Mouse (Mus musculus): Measurements from ENCODE around the gene Tpsb2. TPM values are rescaled to one million over a fixed set of nuclear protein-coding genes. Genes with fewer than 3 reads are reported as not detected.
A peak's percentile ranks its signal among the peaks of the same experiment; 100 is the strongest.

Gene Tpsb2
- polyA plus RNA-seq (2014; fragmentation: Nextera tagmentation; extraction: Ambion mirVana), result 0.25 TPM in 1 of 2 replicates, not detected in the other

DNA sequence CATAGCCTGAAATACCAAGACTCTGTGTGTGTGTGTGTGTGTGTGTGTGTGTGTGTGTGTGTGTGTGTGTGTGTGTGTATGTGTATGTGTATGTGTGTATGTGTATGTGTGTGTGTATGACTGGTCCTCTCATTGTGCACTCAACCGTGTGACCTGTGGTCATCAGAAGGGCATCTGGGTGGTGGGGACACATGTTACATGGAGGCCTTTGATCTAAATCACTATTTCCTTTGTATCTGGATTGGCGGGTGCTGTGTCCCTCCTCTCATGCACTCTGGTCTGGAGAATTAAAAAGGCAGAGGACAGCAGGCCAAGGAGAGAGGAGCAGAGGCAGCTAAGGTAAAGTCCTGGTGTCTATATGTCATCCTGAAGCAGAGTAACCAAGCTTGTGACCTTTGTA is at the start of gene Tpsb2:
Tpsb2 (plus strand) TSS at position 301 of the 400 bp plus-strand sequence.
- 61% methylated on average over 2 of the region's 2 CpGs for WGBS
- Histone ChIP-seq H3K9ac (ENCODE audit: low read length) (no peak within 1 kb of the TSS), H3K4me1 (ENCODE audit: control insufficient read depth, insufficient read depth, low read length) (no peaks in the 10 kb centered on the region), H3K36me3 (ENCODE audit: control insufficient read depth, insufficient read depth, low read length) (no peaks in the 10 kb centered on the region), H3K27ac (ENCODE audit: low read depth, low read length) (no peak within 1 kb of the TSS), H3K9me3 (replicated peaks; ENCODE audit: control insufficient read depth, low read length) (no peaks in the 10 kb centered on the region), H3K4me2 (ENCODE audit: low read length) (no peak within 1 kb of the TSS), H3K4me3 (ENCODE audit: low read depth, low read length) (no peak within 1 kb of the TSS), H3K27me3 (replicated peaks; ENCODE audit: control insufficient read depth, insufficient read depth, low read length) (no peaks in the 10 kb centered on the region)
- ATAC-seq (no peak), DNase-seq (ENCODE audit: low spot score) (no peak)

DNA sequence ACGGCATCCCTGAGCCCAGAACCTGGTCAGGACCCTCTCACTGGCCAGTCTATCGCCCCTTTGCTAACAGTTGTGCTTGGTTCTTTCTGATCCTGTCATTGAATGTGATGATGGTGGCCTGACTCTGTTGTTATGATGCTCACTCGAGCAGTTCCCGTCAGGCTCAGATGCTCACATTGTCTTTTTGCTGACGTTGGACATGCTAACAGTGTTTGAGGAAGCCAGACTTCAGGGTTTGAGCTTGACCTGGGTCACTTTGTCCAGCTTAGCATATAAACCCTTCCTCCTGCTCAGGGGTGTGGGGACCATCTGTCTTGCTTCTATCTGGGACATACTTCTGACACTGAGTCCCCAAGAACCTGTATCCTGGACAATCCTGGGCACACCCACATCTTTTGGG is 47.8 kb upstream of the Tpsb2 start, which contains the start of gene Prss29:
Prss29 (plus strand) TSS at position 301 of the 400 bp plus-strand sequence.
- no peak within 1 kb of the TSS for H3K27ac ChIP-seq (ENCODE audit: low read depth, low read length)
- 77% methylated on average over 5 of the region's 5 CpGs for WGBS
- no peaks in the 10 kb centered on the region for H3K4me1 ChIP-seq (ENCODE audit: control insufficient read depth, insufficient read depth, low read length)
- H3K27me3 ChIP-seq (replicated peaks; ENCODE audit: control insufficient read depth, insufficient read depth, low read length), result no peaks in the 10 kb centered on the region
- H3K4me3 ChIP-seq (ENCODE audit: low read depth, low read length), result no peak within 1 kb of the TSS
- H3K36me3 ChIP-seq (ENCODE audit: control insufficient read depth, insufficient read depth, low read length), result no peaks in the 10 kb centered on the region
- H3K4me2 ChIP-seq (ENCODE audit: low read length), result no peak within 1 kb of the TSS
- H3K9me3 ChIP-seq (replicated peaks; ENCODE audit: control insufficient read depth, low read length), result no peaks in the 10 kb centered on the region
- DNase-seq (ENCODE audit: low spot score), result no peak
- no peak for ATAC-seq
- no peak within 1 kb of the TSS for H3K9ac ChIP-seq (ENCODE audit: low read length)

DNA sequence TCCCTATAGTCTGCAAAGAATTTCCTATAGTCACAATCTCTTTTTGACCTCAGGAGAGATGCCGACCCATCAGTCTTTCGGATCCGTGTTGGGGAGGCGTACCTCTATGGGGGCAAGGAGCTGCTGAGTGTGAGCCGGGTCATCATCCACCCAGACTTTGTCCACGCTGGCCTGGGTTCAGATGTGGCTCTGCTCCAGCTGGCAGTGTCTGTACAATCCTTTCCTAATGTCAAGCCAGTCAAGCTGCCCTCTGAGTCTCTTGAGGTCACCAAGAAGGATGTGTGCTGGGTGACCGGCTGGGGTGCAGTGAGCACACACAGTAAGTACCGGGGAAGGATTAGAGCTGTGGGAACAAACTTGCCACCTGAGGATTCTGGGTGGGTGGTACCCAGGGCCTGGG is 45.3 kb upstream of the Tpsb2 start:
- no peak for ATAC-seq
- Histone ChIP-seq H3K4me2 (ENCODE audit: low read length) (no peak overlapping the region), H3K36me3 (ENCODE audit: control insufficient read depth, insufficient read depth, low read length) (no peaks in the 10 kb centered on the region), H3K27me3 (replicated peaks; ENCODE audit: control insufficient read depth, insufficient read depth, low read length) (no peaks in the 10 kb centered on the region), H3K27ac (ENCODE audit: low read depth, low read length) (no peak overlapping the region), H3K4me3 (ENCODE audit: low read depth, low read length) (no peak overlapping the region), H3K4me1 (ENCODE audit: control insufficient read depth, insufficient read depth, low read length) (no peaks in the 10 kb centered on the region), H3K9ac (ENCODE audit: low read length) (no peak overlapping the region), H3K9me3 (replicated peaks; ENCODE audit: control insufficient read depth, low read length) (no peaks in the 10 kb centered on the region)
- WGBS, result 92% methylated on average over 8 of the region's 8 CpGs
- DNase-seq (ENCODE audit: low spot score), result no peak

DNA sequence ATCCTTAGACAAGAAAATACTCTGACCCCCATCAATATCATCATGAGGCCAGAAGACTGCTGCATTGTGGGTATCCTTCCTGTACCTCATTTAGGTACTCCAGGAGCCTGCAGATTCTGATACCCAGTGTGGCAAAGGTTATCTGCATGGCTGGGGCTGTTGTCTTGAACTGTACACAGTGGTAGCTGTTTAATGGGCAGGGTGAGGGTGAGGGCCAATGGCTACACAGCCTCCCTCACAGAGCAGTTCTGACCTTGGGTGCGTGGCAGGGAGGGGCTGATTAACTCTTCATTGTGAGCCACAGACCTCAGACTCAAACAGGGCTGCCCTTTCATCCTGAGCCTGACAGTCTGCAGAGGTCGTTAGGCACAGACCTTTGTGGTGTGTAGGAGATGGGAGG is 43.2 kb upstream of the Tpsb2 start:
- no peak overlapping the region for H3K27ac ChIP-seq (ENCODE audit: low read depth, low read length)
- H3K9me3 ChIP-seq (replicated peaks; ENCODE audit: control insufficient read depth, low read length), result no peaks in the 10 kb centered on the region
- no peak overlapping the region for H3K4me3 ChIP-seq (ENCODE audit: low read depth, low read length)
- H3K27me3 ChIP-seq (replicated peaks; ENCODE audit: control insufficient read depth, insufficient read depth, low read length), result no peaks in the 10 kb centered on the region
- 20% methylated on average over 2 of the region's 2 CpGs for WGBS
- DNase-seq (ENCODE audit: low spot score), result no peak
- H3K9ac ChIP-seq (ENCODE audit: low read length), result no peak overlapping the region
- ATAC-seq, result no peak
- no peak overlapping the region for H3K4me2 ChIP-seq (ENCODE audit: low read length)
- no peaks in the 10 kb centered on the region for H3K36me3 ChIP-seq (ENCODE audit: control insufficient read depth, insufficient read depth, low read length)
- no peaks in the 10 kb centered on the region for H3K4me1 ChIP-seq (ENCODE audit: control insufficient read depth, insufficient read depth, low read length)

DNA sequence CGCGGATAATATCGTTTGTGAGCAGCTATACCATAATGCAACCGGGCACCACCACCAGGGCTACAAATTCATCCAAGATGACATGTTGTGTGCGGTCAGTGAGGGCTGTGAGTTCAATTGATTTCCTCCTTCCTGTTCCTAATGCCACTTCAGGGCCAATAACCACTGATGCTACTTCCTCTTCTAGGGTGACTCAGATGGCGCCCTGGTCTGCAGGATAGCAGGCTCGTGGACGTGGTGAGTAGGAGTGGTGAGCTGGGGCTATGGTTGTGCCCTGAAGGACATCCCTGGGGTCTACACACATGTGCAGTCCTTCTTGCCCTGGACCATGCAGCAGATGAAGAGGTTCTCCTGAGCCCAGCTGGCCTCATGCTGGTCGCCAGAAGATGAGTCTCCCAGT is 33.8 kb upstream of the Tpsb2 start:
- 79% methylated on average over 9 of the region's 9 CpGs for WGBS
- H3K4me2 ChIP-seq (ENCODE audit: low read length), result no peak overlapping the region
- no peak overlapping the region for H3K9ac ChIP-seq (ENCODE audit: low read length)
- H3K4me1 ChIP-seq (ENCODE audit: control insufficient read depth, insufficient read depth, low read length), result no peaks in the 10 kb centered on the region
- H3K9me3 ChIP-seq (replicated peaks; ENCODE audit: control insufficient read depth, low read length), result no peaks in the 10 kb centered on the region
- ATAC-seq (no peak), DNase-seq (ENCODE audit: low spot score) (no peak)
- no peak overlapping the region for H3K4me3 ChIP-seq (ENCODE audit: low read depth, low read length)
- H3K36me3 ChIP-seq (ENCODE audit: control insufficient read depth, insufficient read depth, low read length), result no peaks in the 10 kb centered on the region
- no peaks in the 10 kb centered on the region; the same call in 1 of the 2 replicates for H3K27me3 ChIP-seq (replicated peaks; ENCODE audit: control insufficient read depth, insufficient read depth, low read length)
- no peak overlapping the region for H3K27ac ChIP-seq (ENCODE audit: low read depth, low read length)

DNA sequence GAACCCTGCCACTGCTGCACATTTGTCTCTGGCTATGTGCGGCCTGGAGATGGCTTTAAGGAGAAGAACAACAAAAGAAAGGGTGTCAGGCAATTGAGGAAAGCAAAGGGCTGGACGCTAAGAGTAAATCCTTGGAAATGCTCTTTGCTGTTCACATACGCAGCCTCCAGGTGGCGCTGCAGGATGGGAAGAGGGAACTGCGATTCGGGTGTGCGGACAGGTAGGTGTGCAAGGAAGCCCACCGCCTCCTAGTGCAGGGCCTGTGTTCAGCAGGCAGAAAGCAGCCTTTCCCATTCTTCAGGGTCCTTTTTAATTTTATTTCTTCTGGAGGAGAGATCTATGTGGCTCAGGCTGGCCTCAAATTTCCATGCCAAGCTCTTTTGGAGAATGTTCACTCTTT is 32.2 kb upstream of the Tpsb2 start:
- Histone ChIP-seq H3K9ac (ENCODE audit: low read length) (no peak overlapping the region), H3K9me3 (replicated peaks; ENCODE audit: control insufficient read depth, low read length) (no peaks in the 10 kb centered on the region), H3K27me3 (replicated peaks; ENCODE audit: control insufficient read depth, insufficient read depth, low read length) (no peaks in the 10 kb centered on the region; the same call in 1 of the 2 replicates), H3K4me3 (ENCODE audit: low read depth, low read length) (no peak overlapping the region), H3K36me3 (ENCODE audit: control insufficient read depth, insufficient read depth, low read length) (no peaks in the 10 kb centered on the region), H3K4me1 (ENCODE audit: control insufficient read depth, insufficient read depth, low read length) (no peaks in the 10 kb centered on the region), H3K27ac (ENCODE audit: low read depth, low read length) (no peak overlapping the region), H3K4me2 (ENCODE audit: low read length) (no peak overlapping the region)
- DNase-seq (ENCODE audit: low spot score), result peak; percentile 80
- under 1% methylated on average over 8 of the region's 8 CpGs for WGBS
- ATAC-seq, result no peak

DNA sequence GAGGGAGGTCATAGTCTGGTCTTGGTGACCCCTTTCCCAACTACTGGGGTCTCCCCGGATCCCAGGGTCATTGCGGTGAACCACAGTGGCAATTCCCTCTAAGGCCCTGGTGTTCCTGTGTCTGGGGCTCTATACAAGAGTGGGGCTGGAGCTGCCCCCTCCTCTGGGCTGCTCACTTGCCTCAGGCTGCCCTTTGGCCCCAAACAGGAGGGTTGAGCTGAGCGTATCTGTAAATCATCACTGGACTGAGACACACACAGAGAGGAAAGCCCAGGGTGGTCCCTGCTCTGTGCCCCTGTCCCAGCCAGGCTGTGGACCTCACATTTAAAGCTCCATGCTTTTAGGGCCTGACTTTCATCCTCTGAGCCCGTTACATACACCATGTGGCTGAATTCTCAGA is 27.9 kb upstream of the Tpsb2 start:
- H3K36me3 ChIP-seq (ENCODE audit: control insufficient read depth, insufficient read depth, low read length), result no peaks in the 10 kb centered on the region
- ATAC-seq (no peak), DNase-seq (ENCODE audit: low spot score) (no peak)
- no peaks in the 10 kb centered on the region; the same call in 1 of the 2 replicates for H3K27me3 ChIP-seq (replicated peaks; ENCODE audit: control insufficient read depth, insufficient read depth, low read length)
- H3K9me3 ChIP-seq (replicated peaks; ENCODE audit: control insufficient read depth, low read length), result no peaks in the 10 kb centered on the region
- no peak overlapping the region for H3K4me2 ChIP-seq (ENCODE audit: low read length)
- no peak overlapping the region for H3K4me3 ChIP-seq (ENCODE audit: low read depth, low read length)
- no peaks in the 10 kb centered on the region for H3K4me1 ChIP-seq (ENCODE audit: control insufficient read depth, insufficient read depth, low read length)
- WGBS, result 83% methylated on average over 4 of the region's 4 CpGs
- no peak overlapping the region for H3K9ac ChIP-seq (ENCODE audit: low read length)
- H3K27ac ChIP-seq (ENCODE audit: low read depth, low read length), result no peak overlapping the region

DNA sequence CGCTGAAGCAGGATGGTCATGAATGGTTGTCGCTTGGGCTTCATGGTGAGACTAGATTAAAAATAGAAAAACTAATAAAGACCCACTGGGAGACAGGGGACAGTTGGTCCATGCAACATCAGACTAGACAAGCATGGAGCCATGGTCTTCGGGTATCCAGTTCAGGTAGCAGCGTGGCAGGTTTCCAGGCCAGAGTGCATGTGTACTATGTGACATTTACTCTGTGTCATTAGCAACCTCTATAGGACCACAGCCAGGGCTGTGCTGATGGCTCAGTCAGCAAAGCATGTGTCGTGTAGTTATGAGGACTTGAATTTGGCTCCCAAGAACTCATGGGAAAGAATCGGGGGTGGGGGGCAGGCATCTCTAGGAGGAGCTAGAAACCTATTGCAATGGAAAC is 26.1 kb upstream of the Tpsb2 start:
- ATAC-seq, result no peak
- Histone ChIP-seq H3K9me3 (replicated peaks; ENCODE audit: control insufficient read depth, low read length) (no peaks in the 10 kb centered on the region), H3K4me2 (ENCODE audit: low read length) (no peak overlapping the region), H3K27me3 (replicated peaks; ENCODE audit: control insufficient read depth, insufficient read depth, low read length) (no peaks in the 10 kb centered on the region), H3K27ac (ENCODE audit: low read depth, low read length) (no peak overlapping the region), H3K9ac (ENCODE audit: low read length) (no peak overlapping the region), H3K36me3 (ENCODE audit: control insufficient read depth, insufficient read depth, low read length) (no peaks in the 10 kb centered on the region), H3K4me1 (ENCODE audit: control insufficient read depth, insufficient read depth, low read length) (no peaks in the 10 kb centered on the region), H3K4me3 (ENCODE audit: low read depth, low read length) (no peak overlapping the region)
- DNase-seq (ENCODE audit: low spot score), result no peak
- 81% methylated on average over 6 of the region's 6 CpGs for WGBS

DNA sequence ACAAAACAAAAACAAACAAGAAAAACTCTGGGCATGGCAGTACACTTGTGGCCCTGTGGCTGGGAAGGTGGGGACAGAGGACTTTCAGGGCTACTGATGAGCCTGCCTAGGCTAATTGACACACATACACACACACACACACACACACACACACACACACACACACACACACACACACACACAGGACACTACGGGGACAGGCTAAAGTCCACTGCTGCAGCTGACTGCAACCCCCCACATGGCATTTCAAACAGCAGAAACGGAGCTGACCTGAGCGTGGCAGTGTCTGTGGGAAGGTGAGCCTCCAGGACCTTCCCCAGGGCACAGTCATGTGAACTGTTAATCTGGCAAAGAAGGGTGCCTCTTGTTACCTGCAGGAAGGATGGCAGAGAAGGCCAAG is 24.6 kb upstream of the Tpsb2 start:
- Histone ChIP-seq H3K9ac (ENCODE audit: low read length) (no peak overlapping the region), H3K27ac (ENCODE audit: low read depth, low read length) (no peak overlapping the region), H3K4me1 (ENCODE audit: control insufficient read depth, insufficient read depth, low read length) (no peaks in the 10 kb centered on the region), H3K9me3 (replicated peaks; ENCODE audit: control insufficient read depth, low read length) (no peaks in the 10 kb centered on the region), H3K4me3 (ENCODE audit: low read depth, low read length) (no peak overlapping the region), H3K27me3 (replicated peaks; ENCODE audit: control insufficient read depth, insufficient read depth, low read length) (no peaks in the 10 kb centered on the region), H3K36me3 (ENCODE audit: control insufficient read depth, insufficient read depth, low read length) (no peaks in the 10 kb centered on the region), H3K4me2 (ENCODE audit: low read length) (no peak overlapping the region)
- ATAC-seq, result no peak
- WGBS, result 69% methylated on average over 3 of the region's 3 CpGs
- DNase-seq (ENCODE audit: low spot score), result no peak

Measured in forebrain, embryonic 14.5 days (tissue).